Mouse (Mus musculus) spleen, adult 2 months (tissue): ENCODE data around the gene Adcy5.

ENCODE experiments used
- CTCF ChIP-seq: fragments of 200-500 bp; IDR thresholded peaks from 2 replicates; pipeline ENCODE4 v1.5.1; 2011; ENCODE audit warnings: mild to moderate bottlenecking, inconsistent platforms; ENCODE audit not compliant: insufficient read depth, insufficient read length, insufficient replicate concordance; ENCODE audit errors: extremely low read depth
- POLR2A ChIP-seq: fragments of 200-500 bp; IDR thresholded peaks from 2 replicates; pipeline ENCODE4 v1.6.1; 2011; ENCODE audit warnings: low read depth, low read length, inconsistent platforms

GRCm38 (mm10) chr16:35306631-35307030, 152.0 kb downstream of the Adcy5 start:
- TF ChIP-seq CTCF: no peak
- no peak for TF ChIP-seq POLR2A
